Mouse (Mus musculus): ENCODE measurements around the gene Ifna2. TPM values are rescaled to one million over a fixed set of nuclear protein-coding genes. Genes with fewer than 3 reads are reported as not detected.

Ifna2 gene
- polyA plus RNA-seq (2012; fragmentation: generic; extraction: Trizol) = not detected
- long read RNA-seq, experiment 1 = 0 reads
- long read RNA-seq, experiment 2 = 0 reads

DNA sequence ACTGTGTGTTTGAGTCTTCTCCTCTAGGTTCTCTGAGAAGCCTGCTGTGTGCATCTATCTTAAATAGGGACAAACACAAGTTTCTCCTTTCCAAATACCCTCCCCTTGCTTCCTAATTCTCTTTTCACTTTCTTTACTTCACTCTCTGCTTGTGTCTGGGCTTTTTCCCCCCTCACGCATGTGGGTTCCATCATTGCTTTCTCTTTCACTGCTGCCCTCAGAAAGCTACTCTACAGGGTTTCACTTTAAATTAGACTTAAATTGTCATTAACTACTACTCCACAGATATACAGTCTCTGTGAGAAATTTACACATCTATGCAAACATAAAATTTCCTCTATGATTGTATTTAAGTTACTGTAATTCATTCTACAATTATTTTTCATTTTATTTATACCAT is at the start of gene Ifna2:
Gene Ifna2 (minus strand): TSS at position 101 of the 400 bp plus-strand sequence.
- TF ChIP-seq CEBPB (IDR thresholded peaks at IDR 0.05; ENCODE audit: low read depth) (no peak), MYOD1 (IDR thresholded peaks at IDR 0.05; ENCODE audit: control insufficient read depth, insufficient read length, low read depth) (no peak), MYOG (IDR thresholded peaks at IDR 0.05; ENCODE audit: control insufficient read depth, extremely low read depth, insufficient read length) (no peak), USF1 (IDR thresholded peaks at IDR 0.05; ENCODE audit: low read depth) (no peak), FOSL1 (IDR thresholded peaks at IDR 0.05; ENCODE audit: insufficient read depth, low read length, poor library complexity, severe bottlenecking) (no peak), CTCF (IDR thresholded peaks at IDR 0.05; ENCODE audit: control insufficient read depth, insufficient read depth, insufficient read length) (no peak), MAX (IDR thresholded peaks at IDR 0.05) (no peak)
- Histone ChIP-seq H3K36me3 (ENCODE audit: control insufficient read depth, insufficient read depth) (no peaks in the 10 kb centered on the region), H3K79me3 (ENCODE audit: low read depth) (no peaks in the 10 kb centered on the region), H3K4me3 (ENCODE audit: insufficient read depth, poor library complexity, severe bottlenecking) (no peak within 1 kb of the TSS), H3K27me3 (ENCODE audit: control insufficient read depth, insufficient read depth, insufficient read length) (no peaks in the 10 kb centered on the region), H3ac (ENCODE audit: control insufficient read depth, insufficient read length, low read depth) (no peak within 1 kb of the TSS), H3K79me2 (ENCODE audit: control insufficient read depth, insufficient read depth) (no peaks in the 10 kb centered on the region)

DNA sequence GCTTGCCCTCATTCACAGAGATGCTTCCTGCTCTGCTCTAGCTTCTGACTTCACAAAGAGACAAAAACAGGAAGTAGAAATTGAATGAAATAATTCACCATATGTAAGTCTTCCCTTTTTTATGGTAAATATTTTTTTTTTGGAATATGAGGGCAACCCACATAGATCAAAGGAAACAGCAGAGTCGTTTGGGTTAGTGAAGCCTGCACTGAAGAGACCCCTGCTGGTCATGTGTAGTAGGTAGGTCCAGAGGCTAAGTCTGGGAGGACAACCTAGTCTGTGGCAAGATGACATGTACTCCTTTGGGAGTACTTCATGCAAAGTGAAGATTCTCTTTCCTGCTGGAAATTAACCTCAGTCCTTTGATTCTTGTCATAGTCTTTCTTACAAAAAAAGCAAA is 43.6 kb upstream of the Ifna2 start:
- Histone ChIP-seq H3K4me3 (ENCODE audit: insufficient read depth, poor library complexity, severe bottlenecking) (no peak overlapping the region), H3K36me3 (ENCODE audit: control insufficient read depth, insufficient read depth) (no peaks in the 10 kb centered on the region), H3ac (ENCODE audit: control insufficient read depth, insufficient read length, low read depth) (no peak overlapping the region), H3K27me3 (ENCODE audit: control insufficient read depth, insufficient read depth, insufficient read length) (no peaks in the 10 kb centered on the region), H3K79me3 (ENCODE audit: low read depth) (no peaks in the 10 kb centered on the region), H3K79me2 (ENCODE audit: control insufficient read depth, insufficient read depth) (no peaks in the 10 kb centered on the region)
- TF ChIP-seq CTCF (IDR thresholded peaks at IDR 0.05; ENCODE audit: control insufficient read depth, insufficient read depth, insufficient read length) (peak; percentile 11), FOSL1 (IDR thresholded peaks at IDR 0.05; ENCODE audit: insufficient read depth, low read length, poor library complexity, severe bottlenecking) (no peak)

- Histone ChIP-seq H3K4me3 (ENCODE audit: insufficient read depth, poor library complexity, severe bottlenecking) (no peak overlapping the region), H3K27me3 (ENCODE audit: control insufficient read depth, insufficient read depth, insufficient read length) (no peaks in the 10 kb centered on the region), H3K36me3 (ENCODE audit: control insufficient read depth, insufficient read depth) (no peaks in the 10 kb centered on the region), H3K79me2 (ENCODE audit: control insufficient read depth, insufficient read depth) (peaks cover 5% of the 10 kb centered on the region), H3ac (ENCODE audit: control insufficient read depth, insufficient read length, low read depth) (no peak overlapping the region), H3K79me3 (ENCODE audit: low read depth) (peaks cover 3% of the 10 kb centered on the region)
- TF ChIP-seq CTCF (IDR thresholded peaks at IDR 0.05; ENCODE audit: control insufficient read depth, insufficient read depth, insufficient read length) (no peak), FOSL1 (IDR thresholded peaks at IDR 0.05; ENCODE audit: insufficient read depth, low read length, poor library complexity, severe bottlenecking) (no peak), MAX (IDR thresholded peaks at IDR 0.05) (no peak), MYOG (IDR thresholded peaks at IDR 0.05; ENCODE audit: control insufficient read depth, extremely low read depth, insufficient read length) (no peak), CEBPB (IDR thresholded peaks at IDR 0.05; ENCODE audit: low read depth) (no peak), USF1 (IDR thresholded peaks at IDR 0.05; ENCODE audit: low read depth) (no peak), MYOD1 (IDR thresholded peaks at IDR 0.05; ENCODE audit: control insufficient read depth, insufficient read length, low read depth) (no peak)
Measured at GRCm38 (mm10) chr4:88726727-88727126, 43.0 kb upstream of the Ifna2 start.

GRCm38 (mm10) chr4:88723497-88724090 is 39.9 kb upstream of the Ifna2 start:
- no peak for TF ChIP-seq MYOG (IDR thresholded peaks at IDR 0.05; ENCODE audit: control insufficient read depth, extremely low read depth, insufficient read length)
- TF ChIP-seq CEBPB (IDR thresholded peaks at IDR 0.05; ENCODE audit: low read depth) = no peak
- no peak for TF ChIP-seq FOSL1 (IDR thresholded peaks at IDR 0.05; ENCODE audit: insufficient read depth, low read length, poor library complexity, severe bottlenecking)
- no peak for TF ChIP-seq MYOD1 (IDR thresholded peaks at IDR 0.05; ENCODE audit: control insufficient read depth, insufficient read length, low read depth)
- peaks cover 34% of the 10 kb centered on the region for H3K79me3 ChIP-seq (ENCODE audit: low read depth)
- peaks cover 26% of the 10 kb centered on the region for H3K36me3 ChIP-seq (ENCODE audit: control insufficient read depth, insufficient read depth)
- H3K27me3 ChIP-seq (ENCODE audit: control insufficient read depth, insufficient read depth, insufficient read length) = no peaks in the 10 kb centered on the region
- no peak overlapping the region for H3K4me3 ChIP-seq (ENCODE audit: insufficient read depth, poor library complexity, severe bottlenecking)
- H3ac ChIP-seq (ENCODE audit: control insufficient read depth, insufficient read length, low read depth) = no peak overlapping the region
- peaks cover 36% of the 10 kb centered on the region for H3K79me2 ChIP-seq (ENCODE audit: control insufficient read depth, insufficient read depth)

GRCm38 (mm10) chr4:88721791-88722721 is 38.3 kb upstream of the Ifna2 start, which contains the start of the genes Gm26566 and Klhl9:
Gm26566 (plus strand) TSS chr4:88721805.
Klhl9 (minus strand) TSS chr4:88722465.
- no peak for TF ChIP-seq FOSL1 (IDR thresholded peaks at IDR 0.05; ENCODE audit: insufficient read depth, low read length, poor library complexity, severe bottlenecking)
- no peak for TF ChIP-seq MYOD1 (IDR thresholded peaks at IDR 0.05; ENCODE audit: control insufficient read depth, insufficient read length, low read depth)
- TF ChIP-seq USF1 (IDR thresholded peaks at IDR 0.05; ENCODE audit: low read depth) = no peak
- no peak for TF ChIP-seq CTCF (IDR thresholded peaks at IDR 0.05; ENCODE audit: control insufficient read depth, insufficient read depth, insufficient read length)
- TF ChIP-seq MYOG (IDR thresholded peaks at IDR 0.05; ENCODE audit: control insufficient read depth, extremely low read depth, insufficient read length) = no peak
- no peak for TF ChIP-seq CEBPB (IDR thresholded peaks at IDR 0.05; ENCODE audit: low read depth)
- no peak for TF ChIP-seq MAX (IDR thresholded peaks at IDR 0.05)

More at GRCm38 (mm10) chr4:88721791-88722721, 38.3 kb upstream of the Ifna2 start, which contains the start of the genes Gm26566 and Klhl9:
- peak within 1 kb of the TSS; percentile 85 for H3K4me3 ChIP-seq (ENCODE audit: insufficient read depth, poor library complexity, severe bottlenecking)
- peaks cover 52% of the 10 kb centered on the region for H3K79me2 ChIP-seq (ENCODE audit: control insufficient read depth, insufficient read depth)
- H3ac ChIP-seq (ENCODE audit: control insufficient read depth, insufficient read length, low read depth) = peak within 1 kb of the TSS; percentile 98
- H3K36me3 ChIP-seq (ENCODE audit: control insufficient read depth, insufficient read depth) = peaks cover 42% of the 10 kb centered on the region
- peaks cover 49% of the 10 kb centered on the region for H3K79me3 ChIP-seq (ENCODE audit: low read depth)
- no peaks in the 10 kb centered on the region for H3K27me3 ChIP-seq (ENCODE audit: control insufficient read depth, insufficient read depth, insufficient read length)

Measured in C2C12 (cell line).